Mouse (Mus musculus): ENCODE data around the gene Rrp9. TPM values are rescaled to one million over a fixed set of nuclear protein-coding genes. Genes with fewer than 3 reads are reported as not detected.
A peak's percentile ranks its signal among the peaks of the same experiment; 100 is the strongest.

The Rrp9 gene
- total RNA-seq, 1 experiment from 2014 or later, result 35.9 TPM

- no peak for DNase-seq
Observed at GRCm38 (mm10) chr9:106456325-106457162, 19.2 kb upstream of the Rrp9 start.

DNA sequence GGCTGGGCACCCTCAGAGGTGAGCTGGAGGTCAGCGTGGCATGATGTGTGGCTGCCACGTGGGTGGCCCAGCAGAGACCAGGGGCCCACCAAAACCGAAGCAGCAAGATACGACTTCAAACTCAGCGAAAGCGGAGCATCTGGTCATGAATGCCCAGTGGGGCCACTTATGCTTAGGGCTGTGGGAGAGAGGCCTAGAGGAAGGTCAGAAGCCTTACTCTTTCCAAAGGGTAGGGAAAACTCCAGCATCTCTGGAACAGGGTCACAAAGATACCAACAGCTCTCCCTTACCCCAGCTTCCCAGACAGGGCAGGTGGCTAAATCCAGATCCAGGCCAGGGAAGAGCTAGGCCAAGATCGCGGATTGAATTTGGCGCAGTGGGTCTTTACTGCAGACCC is 18.6 kb upstream of the Rrp9 start:
- no peak for DNase-seq

GRCm38 (mm10) chr9:106457920-106458319 is 17.8 kb upstream of the Rrp9 start:
- no peak for DNase-seq

DNA sequence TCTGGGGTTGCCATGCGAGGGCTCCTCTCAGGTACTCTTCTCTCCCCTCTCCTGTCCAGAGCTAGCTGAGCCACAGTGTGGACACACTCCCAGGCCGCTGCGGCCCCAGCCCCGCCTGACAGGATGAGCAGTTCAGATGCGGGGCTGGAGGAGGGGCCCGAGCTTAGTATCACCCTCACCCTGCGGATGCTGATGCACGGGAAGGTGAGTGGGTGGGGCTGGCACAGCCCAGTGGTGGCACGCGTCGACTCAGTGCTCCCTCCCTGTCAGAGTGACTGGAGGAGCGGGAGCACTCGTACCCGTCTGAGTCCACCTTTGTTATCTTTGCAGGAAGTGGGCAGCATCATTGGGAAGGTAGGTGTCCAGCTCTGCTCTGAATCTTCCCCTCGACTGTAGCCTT is 15.8 kb upstream of the Rrp9 start:
- no peak for DNase-seq

GRCm38 (mm10) chr9:106460401-106461025 is 15.2 kb upstream of the Rrp9 start:
- no peak for DNase-seq

DNA sequence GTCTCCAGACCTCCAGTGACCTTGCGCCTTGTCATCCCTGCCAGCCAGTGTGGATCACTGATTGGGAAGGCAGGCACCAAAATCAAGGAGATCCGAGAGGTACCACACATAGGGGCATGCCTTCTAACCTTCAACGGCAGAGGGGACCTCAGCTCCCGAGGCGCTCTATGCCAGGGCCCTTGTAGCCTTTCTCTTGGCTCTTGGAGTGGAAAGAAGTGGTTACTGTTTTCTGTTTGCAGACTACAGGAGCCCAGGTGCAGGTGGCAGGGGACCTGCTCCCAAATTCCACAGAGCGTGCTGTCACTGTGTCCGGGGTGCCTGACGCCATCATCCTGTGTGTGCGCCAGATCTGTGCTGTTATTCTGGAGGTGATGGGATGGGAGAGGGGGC is 14.7 kb upstream of the Rrp9 start:
- no peak for DNase-seq

DNA sequence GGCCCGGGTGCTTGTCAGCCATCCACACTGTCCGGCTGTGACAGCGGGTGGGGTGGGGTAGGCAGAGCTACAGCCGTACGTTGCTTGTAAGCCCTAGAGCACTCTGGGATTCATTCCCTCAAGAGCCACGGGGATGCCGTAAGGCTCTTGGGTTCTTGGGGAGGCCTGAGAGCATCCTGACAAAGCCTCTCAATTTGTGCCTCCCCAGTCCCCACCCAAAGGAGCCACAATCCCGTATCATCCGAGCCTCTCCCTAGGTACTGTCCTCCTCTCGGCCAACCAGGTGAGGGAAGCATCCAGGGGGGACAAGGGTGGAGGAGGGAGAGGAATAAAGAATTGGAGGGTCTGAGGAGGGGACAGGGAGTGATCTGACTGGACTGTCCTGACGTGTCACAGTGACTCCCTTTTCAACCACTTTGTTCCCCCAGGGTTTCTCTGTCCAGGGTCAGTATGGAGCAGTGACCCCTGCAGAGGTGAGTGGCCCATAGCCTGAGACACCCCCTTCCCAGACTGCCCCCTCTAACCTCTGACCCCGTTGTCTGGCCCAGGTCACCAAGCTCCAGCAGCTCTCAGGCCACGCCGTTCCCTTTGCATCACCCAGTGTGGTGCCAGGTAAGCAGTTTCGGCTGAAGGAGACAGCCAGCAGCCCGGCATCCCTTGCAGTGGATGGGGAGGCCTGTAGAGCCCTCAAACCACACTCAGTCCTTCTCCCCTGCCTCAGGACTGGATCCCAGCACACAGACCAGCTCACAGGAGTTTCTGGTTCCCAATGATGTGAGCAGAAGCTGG is 13.9 kb upstream of the Rrp9 start:
- no peak for DNase-seq

DNA sequence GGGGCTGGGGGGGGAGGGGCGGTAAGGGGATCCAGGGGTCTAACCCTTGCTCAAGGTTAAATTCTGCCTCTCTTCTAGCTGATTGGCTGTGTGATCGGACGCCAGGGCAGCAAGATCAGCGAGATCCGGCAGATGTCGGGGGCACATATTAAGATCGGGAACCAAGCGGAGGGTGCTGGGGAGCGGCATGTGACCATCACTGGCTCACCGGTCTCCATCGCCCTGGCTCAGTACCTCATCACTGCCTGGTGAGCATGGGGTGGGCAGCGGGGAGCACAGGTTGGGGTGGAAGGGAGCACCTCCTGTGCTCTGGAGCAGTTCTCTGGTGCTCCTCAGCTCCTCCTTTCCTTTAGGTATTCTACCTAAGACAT is 13.3 kb upstream of the Rrp9 start:
- DNase-seq, result no peak

DNA sequence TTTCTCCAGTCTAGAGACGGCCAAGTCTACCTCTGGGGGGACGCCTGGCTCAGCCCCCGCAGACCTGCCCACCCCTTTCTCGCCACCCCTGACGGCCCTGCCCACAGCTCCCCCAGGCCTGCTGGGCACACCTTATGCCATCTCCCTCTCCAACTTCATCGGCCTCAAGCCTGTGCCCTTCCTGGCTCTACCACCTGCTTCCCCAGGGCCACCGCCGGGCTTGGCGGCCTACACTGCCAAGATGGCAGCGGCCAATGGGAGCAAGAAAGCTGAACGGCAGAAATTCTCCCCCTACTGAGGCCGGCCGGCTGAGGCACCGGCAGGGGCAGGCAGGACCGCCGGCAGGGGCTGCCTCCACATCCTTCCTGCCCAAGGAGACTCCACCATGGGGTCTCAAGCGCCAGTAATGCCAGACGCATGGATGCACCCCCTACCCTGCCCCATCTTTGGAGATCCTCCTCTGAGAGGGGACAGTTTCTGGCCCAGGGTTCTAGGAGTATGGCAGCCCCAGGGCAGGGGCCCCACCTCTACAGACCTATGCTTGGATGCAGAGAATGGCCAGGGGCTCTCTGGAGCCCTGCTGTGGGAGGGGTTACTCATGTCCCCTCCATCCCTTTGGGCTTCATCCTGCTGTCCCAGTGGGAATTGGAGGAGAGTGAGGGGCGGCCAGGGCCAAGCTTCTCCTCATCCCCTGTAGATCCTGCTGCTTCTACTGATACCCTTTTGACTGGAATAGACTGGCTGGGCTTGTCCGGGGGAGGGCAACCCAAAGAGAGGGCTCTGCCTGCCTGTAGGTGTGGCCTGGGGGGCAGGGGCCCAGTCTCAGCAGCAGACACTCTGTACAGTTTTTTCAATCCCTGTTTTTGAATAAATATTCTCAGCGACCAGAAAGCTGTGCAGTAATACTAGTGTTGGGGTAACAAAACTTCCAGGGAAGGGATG is 12.4 kb upstream of the Rrp9 start:
- peak; percentile 21 for DNase-seq

DNA sequence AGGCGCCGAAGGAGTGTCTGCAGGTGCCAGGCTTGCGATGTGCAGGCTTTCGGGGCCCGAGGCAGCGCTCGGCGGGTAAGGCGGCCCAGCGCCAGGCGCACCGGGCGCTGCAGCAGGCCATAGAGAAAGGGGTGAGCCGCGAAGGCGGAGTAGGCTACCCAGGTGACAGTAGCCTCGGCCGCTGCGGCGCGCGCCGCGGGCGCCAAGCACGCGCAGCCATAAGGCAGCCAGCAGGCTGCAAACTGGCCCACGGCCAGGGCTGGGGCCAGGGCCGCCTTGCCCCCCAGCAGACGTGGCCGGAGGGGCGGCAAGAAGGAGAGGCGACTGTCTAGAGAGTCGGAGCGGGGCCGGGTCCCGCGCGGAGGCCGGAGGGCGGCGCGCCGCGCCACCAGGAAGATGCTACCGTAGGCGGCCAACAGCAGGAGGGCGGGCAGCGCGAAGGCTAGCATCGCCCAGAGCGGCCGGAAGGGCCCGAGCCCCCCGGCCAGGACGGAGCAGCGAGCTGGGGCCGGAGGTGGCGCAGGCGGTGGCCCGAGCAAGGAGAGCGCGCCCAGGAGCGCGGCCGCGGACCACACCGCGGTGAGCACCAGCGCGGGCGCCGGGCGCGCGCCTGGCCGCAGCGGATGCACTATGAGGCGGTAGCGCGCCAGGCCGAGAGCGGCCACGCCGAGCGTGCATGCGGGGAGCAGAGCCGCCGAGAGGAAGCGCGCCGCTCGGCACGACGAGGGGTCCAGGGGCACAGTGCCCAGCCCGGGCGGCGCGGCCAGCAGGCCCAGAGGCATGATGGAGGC is 10.8 kb upstream of the Rrp9 start:
- DNase-seq, result peak; percentile 62

GRCm38 (mm10) chr9:106465571-106466200 is 10.1 kb upstream of the Rrp9 start, which contains the start of gene Gpr62:
Gene Gpr62, minus strand, starts transcription at chr9:106465938.
- peak; percentile 28 for DNase-seq

DNA sequence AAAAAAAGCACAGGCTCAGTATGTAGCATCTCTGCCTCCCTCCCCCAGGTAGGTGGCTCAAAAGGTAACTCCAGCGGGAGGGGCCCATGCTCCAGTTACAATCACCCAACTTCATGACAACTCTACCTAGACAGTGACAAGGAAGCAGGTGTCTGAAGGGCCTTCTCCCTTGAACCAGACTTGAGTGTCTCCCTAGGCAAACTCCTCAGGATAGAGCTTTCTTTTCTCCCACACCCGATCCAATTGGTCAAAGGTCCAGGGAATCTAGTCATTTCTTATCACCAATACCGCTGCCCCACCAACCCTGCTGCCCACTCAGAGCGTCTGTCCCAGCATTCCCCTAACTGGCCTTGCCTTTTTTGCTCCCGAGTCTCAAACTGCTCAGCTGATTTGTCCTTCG is 9.0 kb upstream of the Rrp9 start:
- DNase-seq, result no peak

GRCm38 (mm10) chr9:106467746-106468145 is 8.0 kb upstream of the Rrp9 start:
- DNase-seq, result no peak

DNA sequence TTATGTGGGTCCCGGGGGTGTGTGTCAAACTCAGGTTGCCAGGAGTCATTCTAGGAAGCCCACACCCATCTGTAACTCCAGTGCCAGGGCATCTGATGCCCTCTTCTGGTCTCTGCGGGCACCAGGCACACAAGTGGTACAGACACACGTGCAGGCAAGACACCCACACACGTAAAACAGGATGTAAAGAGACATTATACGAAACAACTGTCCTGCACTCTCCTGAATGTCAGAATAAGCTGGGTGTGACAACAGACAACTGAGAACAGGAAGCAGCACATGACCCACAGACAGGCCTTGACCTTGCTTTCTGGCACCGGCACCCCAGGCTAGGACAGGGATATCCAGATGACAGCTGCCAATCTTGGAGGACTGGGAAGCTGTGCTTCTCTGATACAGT is 6.4 kb upstream of the Rrp9 start:
- no peak for DNase-seq

DNA sequence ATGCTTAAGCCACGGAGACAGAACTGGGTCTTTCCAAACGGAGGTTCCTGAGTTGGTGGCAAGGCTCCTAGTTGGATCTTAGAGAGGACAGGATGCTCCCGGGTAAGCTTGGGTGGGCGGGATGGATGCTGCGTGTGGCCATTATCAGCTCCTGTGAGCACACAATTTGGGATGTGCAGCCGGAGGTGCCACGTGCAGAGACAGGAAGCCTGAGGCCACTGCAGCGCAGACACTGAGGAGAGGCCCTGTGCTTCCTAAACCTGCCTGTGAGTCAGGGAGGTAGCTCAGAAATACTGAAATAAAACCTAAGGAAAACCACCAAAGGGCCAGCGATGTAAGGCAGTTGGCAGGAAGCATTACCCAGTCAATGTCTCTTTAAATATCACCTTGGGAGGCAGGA is 6.0 kb upstream of the Rrp9 start:
- DNase-seq, result no peak

GRCm38 (mm10) chr9:106470991-106471750 is 4.6 kb upstream of the Rrp9 start:
- DNase-seq, result no peak

GRCm38 (mm10) chr9:106471892-106472291 is 3.9 kb upstream of the Rrp9 start:
- DNase-seq, result peak; percentile 28

DNA sequence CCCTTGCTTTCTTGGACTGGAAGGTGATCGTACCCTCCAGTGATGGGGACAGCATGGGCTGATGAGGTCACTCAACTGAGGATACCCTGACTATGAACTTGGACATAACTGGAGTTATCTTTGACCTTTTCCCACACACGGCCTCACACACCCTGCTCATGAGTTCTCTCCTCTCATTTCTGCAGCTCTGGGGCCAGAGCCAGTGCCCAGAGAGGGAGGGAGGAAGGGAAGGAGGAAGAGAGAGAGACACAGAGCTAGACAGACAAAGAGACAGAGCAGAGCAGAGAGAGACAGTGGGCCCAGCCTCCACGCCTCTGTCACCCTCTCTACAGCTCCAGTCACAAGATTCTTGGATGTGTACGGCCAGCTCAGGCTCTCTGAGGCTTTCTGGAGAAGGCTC is 3.4 kb upstream of the Rrp9 start:
- no peak for DNase-seq

DNA sequence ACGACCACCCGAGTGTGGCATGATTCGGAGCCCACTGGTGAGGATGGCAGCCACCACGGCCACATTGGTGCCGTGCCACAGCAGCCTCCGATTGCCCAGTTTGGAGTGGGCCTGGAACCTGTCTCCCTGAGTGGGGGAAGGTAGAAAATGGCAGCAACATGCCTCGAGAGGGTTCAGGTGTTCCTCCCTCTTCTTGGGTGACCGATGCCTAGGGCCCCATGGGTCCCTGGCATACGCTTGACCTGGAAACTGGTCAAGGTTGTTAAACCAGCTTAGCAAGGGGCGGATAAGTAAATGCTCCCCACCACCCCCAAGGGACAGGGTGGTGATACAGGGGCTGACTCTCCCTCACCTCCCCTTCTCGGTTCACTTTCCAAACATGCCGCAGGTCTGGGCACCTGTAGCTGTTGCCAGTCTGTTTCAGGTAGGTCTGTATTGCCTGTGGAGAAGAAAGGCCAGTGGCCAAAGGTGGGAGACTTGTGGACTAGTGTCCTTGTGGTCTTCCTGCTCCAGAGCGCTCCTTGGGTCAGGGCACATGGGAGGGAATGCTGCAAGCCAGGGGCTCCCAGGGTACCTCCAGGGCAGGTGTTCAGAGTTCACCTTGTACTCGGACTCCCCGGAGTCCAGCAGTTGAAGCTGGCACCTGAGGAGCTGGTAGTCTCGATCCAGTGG is 2.5 kb upstream of the Rrp9 start:
- DNase-seq, result no peak
